Mouse (Mus musculus) heart, postnatal 36 days (tissue): ENCODE results near the gene Papolb. TPM values are rescaled to one million over a fixed set of nuclear protein-coding genes. Genes with fewer than 3 reads are reported as not detected.

Source experiments
- DNase-seq, 2 experiments: peaks; one replicate each; pipeline ENCODE4 v3.0.0; 2021 to 2022
- intact Hi-C: fragments of 180-260 bp; cut with DNase I; formaldehyde crosslinking; loops from one replicate; pipeline ENCODE4 v1.15.1; 2025
- total RNA-seq, 2 experiments: library from RNA; stranded (reverse); gene quantifications; 2 replicates each; pipeline ENCODE4 v1.2.3; 2021

The Papolb gene
- total RNA-seq, 2 experiments from 2014 or later, result 0.14 TPM; not detected in 1

DNA sequence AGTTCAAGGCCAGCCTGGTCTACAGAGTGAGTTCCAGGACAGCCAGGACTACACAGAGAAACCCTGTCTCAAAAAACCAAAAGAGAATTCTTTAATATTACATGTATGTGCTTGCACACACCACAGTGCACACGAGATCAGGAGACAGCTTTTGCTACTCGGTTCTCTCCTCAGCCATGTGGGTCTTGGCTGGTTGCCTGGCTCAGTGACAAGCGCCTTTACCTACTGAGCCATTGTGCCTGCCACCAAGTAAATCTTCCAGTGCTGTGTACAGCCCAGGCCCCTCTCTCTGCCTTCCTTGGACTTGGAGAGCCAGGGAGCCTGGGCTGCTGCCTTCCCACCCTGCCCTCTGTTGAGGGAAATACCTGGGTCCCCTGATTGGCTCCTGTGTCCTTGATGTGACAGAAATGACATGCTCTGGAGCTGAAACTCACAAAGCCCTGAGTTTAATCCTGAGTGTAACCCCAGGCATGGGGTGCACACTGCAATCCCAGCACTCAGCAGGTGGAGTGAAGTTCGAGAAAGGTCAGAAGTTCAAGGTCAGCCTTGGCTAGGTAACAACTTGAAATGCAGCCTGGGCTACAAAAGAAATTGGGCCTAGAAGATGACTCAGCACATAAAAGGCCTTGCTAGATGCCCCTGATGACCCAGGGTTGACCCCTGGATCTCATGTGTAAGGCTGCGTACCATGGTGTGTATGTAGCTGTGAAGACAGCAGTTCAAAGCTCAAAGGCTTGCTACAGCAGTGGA is 51.8 kb downstream of the Papolb start:
- intact Hi-C loops, result loop anchor here (1.0 to 2.0 kb wide), 3 partner anchors 75 to 240 kb away; no protein-coding TSS in a partner anchor
- DNase-seq, result no peak

DNA sequence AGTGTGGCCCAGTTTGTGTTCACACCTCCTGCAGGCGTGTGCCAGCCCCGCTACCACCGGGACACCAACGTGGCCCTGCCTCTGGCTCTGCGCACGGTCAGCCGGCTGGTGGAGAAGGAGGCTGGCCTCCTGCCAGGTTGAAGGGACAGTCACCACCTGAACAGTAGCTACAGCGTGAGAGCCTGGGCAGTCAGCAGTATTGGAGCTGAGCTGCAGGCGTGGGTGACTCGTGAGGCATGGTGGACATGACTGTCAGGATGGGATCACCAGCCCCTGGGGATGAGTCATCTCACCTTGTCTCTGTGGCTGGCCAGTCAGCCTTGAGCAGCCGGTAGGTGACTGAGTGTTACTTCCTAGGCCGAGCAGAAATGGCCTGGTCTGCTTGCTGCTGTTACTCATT is 52.5 kb downstream of the Papolb start:
- DNase-seq, result no peak
- intact Hi-C loops, result no loop called here

Other genes starting within 250 kb of the Papolb start
- gene Foxk1, start 128.6 kb downstream of the Papolb start, total RNA-seq, result 10 to 100 TPM; 15.7 to 15.8 TPM
- gene Ap5z1, start 66.1 kb downstream of the Papolb start, total RNA-seq, result 1 to 10 TPM; 6.2 to 6.4 TPM
- 1 to 10 TPM; 1.3 to 1.7 TPM for gene Radil, start 21.0 kb upstream of the Papolb start, total RNA-seq
- under 1 TPM in 1 of 2 experiments, not detected in 1; 0.28 TPM for gene Mmd2, start 78.7 kb upstream of the Papolb start, total RNA-seq
- gene Wipi2, start 97.6 kb upstream of the Papolb start, total RNA-seq, result 10 to 100 TPM; 41.0 to 45.1 TPM
- under 1 TPM; 0.08 to 0.25 TPM for gene Slc29a4, start 162.4 kb upstream of the Papolb start, total RNA-seq